Comparison of ENCODE assay signal across 17 mouse cellular contexts in the genomic region with DNA sequence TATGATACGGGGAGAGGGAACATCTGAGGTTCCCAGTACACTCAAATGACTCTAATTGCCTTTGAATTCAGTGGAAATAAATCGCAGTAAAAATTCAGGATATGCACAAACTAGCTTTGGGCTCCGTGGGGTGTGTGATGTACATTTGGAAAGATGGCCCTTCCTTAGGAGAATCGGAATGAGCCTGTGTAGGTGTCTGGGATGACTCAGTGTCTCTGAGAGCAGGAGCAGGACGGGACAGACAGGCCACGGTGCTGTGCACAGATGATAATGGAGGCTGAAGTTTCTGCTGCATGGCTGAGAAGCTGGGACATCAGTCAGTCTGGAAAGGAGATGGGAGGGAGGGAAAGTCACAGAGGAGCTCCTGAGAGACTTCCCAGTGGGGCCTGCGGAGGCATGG.
"Had no signal": no experiment of that assay in that cellular context is flagged by ENCODE, and none has a peak within 500 bp of the region (broad histone marks: within the 10 kb centered on the region; RNA-seq: fewer than 3 reads in every experiment).

No protein-coding gene starts in this region.

- DNase-seq: gastrocnemius, postnatal 14 days; gastrocnemius, postnatal 36 days; heart, adult 11 months; heart, adult 2 months; heart, postnatal 14 days; heart, postnatal 36 days; kidney, adult 11 months; kidney, adult 2 months; kidney, adult 9 months; kidney, postnatal 14 days; kidney, postnatal 36 days; layer of hippocampus, adult 9-11 months; layer of hippocampus, postnatal 36 days; left cerebral cortex, postnatal 4 days had no signal

- ATAC-seq: hindbrain, postnatal 0 days; intestine, embryonic 16.5 days; liver, embryonic 12.5 days had no signal
